Mouse (Mus musculus) forebrain, postnatal 0 days (tissue): Measurements from ENCODE around the gene Ssx2ip. TPM values are rescaled to one million over a fixed set of nuclear protein-coding genes. Genes with fewer than 3 reads are reported as not detected.

Source experiments
- ATAC-seq: fragments of 200-750 bp; cut with Nextera tagmentation; 2 replicates; pipeline ENCODE4 v1.8.0; 2017; ENCODE audit warnings: mild to moderate bottlenecking, moderate library complexity
- DNase-seq: peaks from one replicate; pipeline ENCODE4 v3.0.0-alpha.2; 2015
- H3K27ac ChIP-seq: fragments of 300-500 bp; sonication (generic); 2 replicates; pipeline ENCODE4 v1.5.1; 2014; ENCODE audit warnings: low read depth, mild to moderate bottlenecking, antibody characterized with exemption, low read length, moderate library complexity, mixed read lengths
- H3K27me3 ChIP-seq: fragments of 300-500 bp; sonication (generic); 2 replicates; pipeline ENCODE4 v1.6.1; 2014; ENCODE audit warnings: mild to moderate bottlenecking, low read length, mixed read lengths; ENCODE audit not compliant: insufficient read depth
- H3K36me3 ChIP-seq: fragments of 300-500 bp; sonication (generic); 2 replicates; pipeline ENCODE4 v1.6.1; 2014; ENCODE audit warnings: mild to moderate bottlenecking, moderate library complexity; ENCODE audit not compliant: insufficient read depth
- H3K4me1 ChIP-seq: fragments of 300-500 bp; sonication (generic); 2 replicates; pipeline ENCODE4 v1.6.1; 2014; ENCODE audit warnings: antibody characterized with exemption; ENCODE audit not compliant: insufficient read depth
- H3K4me2 ChIP-seq: fragments of 300-500 bp; sonication (generic); 2 replicates; pipeline ENCODE4 v1.6.1; 2014; ENCODE audit warnings: low read depth, mild to moderate bottlenecking, moderate library complexity
- H3K4me3 ChIP-seq: fragments of 300-500 bp; sonication (generic); 2 replicates; pipeline ENCODE4 v1.5.1; 2014; ENCODE audit warnings: low read depth, low read length, mixed read lengths
- H3K9ac ChIP-seq: fragments of 300-500 bp; sonication (generic); 2 replicates; pipeline ENCODE4 v1.6.1; 2014; ENCODE audit warnings: mild to moderate bottlenecking
- H3K9me3 ChIP-seq: fragments of 300-500 bp; sonication (generic); 2 replicates; pipeline ENCODE4 v1.6.1; 2016; ENCODE audit warnings: low read length
- CTCF ChIP-seq: sonication (generic); IDR thresholded peaks from 2 replicates; pipeline ENCODE4 v1.5.1; 2016; ENCODE audit warnings: antibody characterized with exemption, control low read depth, low read depth
- WGBS: fragments of 180-500 bp; shearing (Covaris S2); extraction: QIAGEN DNeasy Blood & Tissue Kit; methylation state at CpG from one replicate; pipeline ENCODE4 v1.1.7; 2014; 5-methylcytosine and 5-hydroxymethylcytosine counted together
- polyA plus RNA-seq: library from polyadenylated mRNA; unstranded; fragments of >200 nt; fragmentation: Nextera tagmentation; extraction: Ambion mirVana; gene quantifications from 2 replicates; pipeline ENCODE4 v1.2.1, GENCODE M21; 2015
- total RNA-seq: library from RNA; depleted of rRNA; stranded (reverse); fragments of >200 nt; gene quantifications from 2 replicates; pipeline ENCODE4 v1.2.3, GENCODE M21; 2014

Ssx2ip gene
- total and polyA plus RNA-seq, 2 experiments from 2014 or later = 26.6 to 43.2 TPM

DNA sequence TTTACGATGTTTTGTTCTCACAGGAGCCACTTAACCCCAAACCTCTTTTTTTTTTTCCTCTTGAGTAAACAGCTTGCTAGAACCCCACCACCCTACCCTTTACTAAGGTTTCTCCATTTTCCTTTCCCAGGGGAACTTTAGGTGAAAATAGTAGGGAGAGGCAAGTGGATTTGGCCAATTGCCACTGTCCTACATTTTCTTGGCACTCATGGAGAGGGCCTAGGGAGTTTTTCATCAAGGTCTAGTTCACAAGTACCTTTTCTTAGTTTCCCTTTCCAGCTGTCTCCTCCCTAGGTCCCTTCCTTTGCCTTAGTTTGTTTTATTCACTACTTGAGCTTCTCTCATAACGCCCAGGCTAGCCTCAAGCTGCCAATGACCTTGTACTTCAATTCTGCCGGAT lies 672 bp upstream of the Ssx2ip start:
- TF ChIP-seq CTCF = no peak
- 32% methylated on average over 3 of the region's 3 CpGs for WGBS
- DNase-seq = no peak

DNA sequence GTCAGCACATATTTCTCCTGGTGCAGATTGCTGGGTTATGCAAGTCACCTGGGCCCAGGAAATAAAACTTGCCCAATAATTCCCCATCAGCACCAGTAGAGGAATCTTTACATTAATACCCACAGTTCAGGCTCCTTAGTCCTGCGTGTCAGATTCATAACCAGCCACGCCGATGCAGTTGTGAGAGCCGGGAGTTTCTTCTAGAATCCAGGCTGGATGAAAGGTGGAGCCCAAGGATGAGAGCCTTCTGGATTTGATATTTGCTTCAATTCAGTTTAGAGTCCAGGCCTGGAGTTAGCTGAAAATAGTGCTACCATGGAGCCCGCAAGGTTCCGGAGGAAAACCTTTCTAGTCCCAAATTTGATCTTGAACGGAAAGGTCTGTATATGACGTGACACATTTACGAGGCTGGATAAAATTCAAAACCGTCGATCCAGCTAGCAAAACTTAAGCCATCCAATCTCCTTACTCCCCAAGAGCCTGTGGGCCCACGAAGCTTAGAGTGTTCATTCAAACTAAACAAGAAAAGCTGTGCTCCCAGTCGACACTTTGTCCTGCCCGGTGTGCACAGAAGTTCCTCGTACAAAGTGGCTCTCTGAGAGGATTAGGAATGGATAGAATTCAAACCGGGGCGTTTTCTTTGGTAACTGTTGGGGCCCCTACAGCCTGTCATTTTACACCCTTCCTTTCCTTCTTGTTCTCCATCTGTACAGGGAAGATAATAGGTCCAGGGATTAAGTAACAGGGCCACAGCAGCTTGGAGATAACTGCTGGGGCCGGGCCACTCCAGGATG lies 968 bp downstream of the Ssx2ip start:
- DNase-seq (peak; percentile 31), ATAC-seq (no peak)
- Histone ChIP-seq H3K9ac (peak overlapping the region; percentile 92), H3K4me1 (peaks cover 24% of the 10 kb centered on the region), H3K4me2 (peak overlapping the region; percentile 88), H3K27ac (peak overlapping the region; percentile 90), H3K4me3 (peak overlapping the region; percentile 89), H3K9me3 (no peaks in the 10 kb centered on the region), H3K36me3 (no peaks in the 10 kb centered on the region), H3K27me3 (no peaks in the 10 kb centered on the region)
- WGBS = 6% methylated on average over 18 of the region's 18 CpGs
- TF ChIP-seq CTCF = no peak

More for the DNA sequence above, 672 bp upstream of the Ssx2ip start:
- Histone ChIP-seq H3K4me3 (peak overlapping the region; percentile 89), H3K9ac (peak overlapping the region; percentile 92), H3K27ac (peak overlapping the region; percentile 90), H3K27me3 (no peaks in the 10 kb centered on the region), H3K36me3 (no peaks in the 10 kb centered on the region), H3K9me3 (no peaks in the 10 kb centered on the region), H3K4me2 (peak overlapping the region; percentile 88), H3K4me1 (peaks cover 24% of the 10 kb centered on the region)
- no peak for ATAC-seq

DNA sequence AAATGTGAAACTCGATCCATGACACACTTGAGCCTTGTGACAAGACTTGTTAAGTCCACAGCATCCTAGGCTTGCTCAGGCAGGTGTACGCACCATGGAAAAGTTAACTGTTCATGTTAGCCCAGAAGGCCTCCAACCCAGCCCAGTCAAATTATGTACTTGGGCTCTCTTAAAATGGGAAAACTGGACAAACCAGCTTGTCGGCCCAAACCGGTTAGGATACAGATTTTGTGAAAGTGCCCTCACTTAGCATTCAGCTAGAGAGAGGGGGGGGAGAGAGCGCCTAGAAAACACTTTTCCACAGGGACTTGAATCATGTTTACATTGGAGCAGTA lies 1.5 kb downstream of the Ssx2ip start:
- Histone ChIP-seq H3K36me3 (no peaks in the 10 kb centered on the region), H3K4me2 (peak overlapping the region; percentile 88), H3K27me3 (no peaks in the 10 kb centered on the region), H3K9me3 (no peaks in the 10 kb centered on the region), H3K4me3 (peak overlapping the region; percentile 89), H3K27ac (no peak overlapping the region), H3K4me1 (peaks cover 24% of the 10 kb centered on the region), H3K9ac (peak overlapping the region; percentile 92)
- ATAC-seq (no peak), DNase-seq (no peak)
- no peak for TF ChIP-seq CTCF
- WGBS = 20% methylated on average over 5 of the region's 5 CpGs

DNA sequence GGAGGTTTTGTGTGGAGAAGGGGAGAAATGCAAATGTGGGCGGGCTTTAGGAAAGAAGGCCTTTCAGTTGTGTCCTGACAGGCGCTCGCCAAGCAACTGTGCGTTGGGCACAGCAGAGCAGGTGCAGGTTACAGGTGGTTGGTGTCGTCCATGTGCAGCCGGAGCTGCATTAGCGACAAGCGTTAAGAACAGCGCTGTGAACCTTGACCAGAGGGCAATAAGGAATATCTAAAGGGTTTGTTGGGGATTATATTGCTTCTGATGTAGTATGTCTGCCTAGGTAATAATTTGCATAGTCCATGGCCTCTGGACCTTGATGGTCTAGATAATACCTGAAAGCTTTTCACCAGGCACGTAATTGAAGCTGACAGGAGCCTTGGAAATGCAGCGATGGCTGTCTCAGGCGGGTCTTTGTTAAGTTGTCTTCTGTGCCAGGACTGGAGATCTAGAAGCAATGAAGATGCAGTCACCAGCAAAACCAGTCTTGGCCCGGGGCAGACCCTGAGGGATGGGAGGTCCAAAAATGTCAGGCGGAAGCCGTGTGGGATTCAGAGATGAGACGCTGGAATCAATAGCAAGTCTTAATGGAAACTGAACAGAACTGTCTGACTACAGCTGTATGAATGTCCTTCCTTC lies 2.8 kb downstream of the Ssx2ip start:
- Histone ChIP-seq H3K4me1 (peaks cover 32% of the 10 kb centered on the region), H3K4me3 (no peak overlapping the region), H3K4me2 (peak overlapping the region; percentile 88), H3K27me3 (no peaks in the 10 kb centered on the region), H3K9me3 (no peaks in the 10 kb centered on the region), H3K9ac (no peak overlapping the region), H3K36me3 (no peaks in the 10 kb centered on the region), H3K27ac (no peak overlapping the region)
- no peak for ATAC-seq
- no peak for DNase-seq
- no peak for TF ChIP-seq CTCF
- 80% methylated on average over 16 of the region's 16 CpGs for WGBS

DNA sequence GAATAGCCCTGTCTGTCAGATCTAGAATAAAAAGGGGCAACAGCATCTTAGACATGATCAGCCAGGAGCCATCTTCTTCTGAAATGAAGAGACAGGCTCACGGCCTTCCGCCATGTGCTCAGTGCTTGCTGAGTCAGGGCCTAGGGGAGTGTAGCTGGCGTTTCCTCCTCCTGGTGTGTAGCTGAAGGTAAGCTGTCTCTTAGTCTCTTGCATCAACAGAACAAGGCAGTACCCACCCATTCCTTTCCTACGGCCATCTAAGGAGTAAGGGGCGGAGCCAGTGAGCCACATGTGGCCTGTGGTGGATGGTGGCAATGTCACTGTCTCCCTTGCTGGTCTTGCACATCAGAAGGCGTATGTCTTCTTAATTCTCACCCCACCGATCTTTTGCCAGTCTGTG lies 5.7 kb downstream of the Ssx2ip start:
- DNase-seq = no peak
- no peaks in the 10 kb centered on the region for H3K36me3 ChIP-seq
- H3K4me1 ChIP-seq = peaks cover 32% of the 10 kb centered on the region
- WGBS = 84% methylated on average over 7 of the region's 7 CpGs
- H3K9ac ChIP-seq = no peak overlapping the region
- H3K9me3 ChIP-seq = no peaks in the 10 kb centered on the region
- no peaks in the 10 kb centered on the region for H3K27me3 ChIP-seq
- no peak for ATAC-seq
- TF ChIP-seq CTCF = no peak
- no peak overlapping the region for H3K4me2 ChIP-seq
- H3K4me3 ChIP-seq = no peak overlapping the region
- no peak overlapping the region for H3K27ac ChIP-seq

DNA sequence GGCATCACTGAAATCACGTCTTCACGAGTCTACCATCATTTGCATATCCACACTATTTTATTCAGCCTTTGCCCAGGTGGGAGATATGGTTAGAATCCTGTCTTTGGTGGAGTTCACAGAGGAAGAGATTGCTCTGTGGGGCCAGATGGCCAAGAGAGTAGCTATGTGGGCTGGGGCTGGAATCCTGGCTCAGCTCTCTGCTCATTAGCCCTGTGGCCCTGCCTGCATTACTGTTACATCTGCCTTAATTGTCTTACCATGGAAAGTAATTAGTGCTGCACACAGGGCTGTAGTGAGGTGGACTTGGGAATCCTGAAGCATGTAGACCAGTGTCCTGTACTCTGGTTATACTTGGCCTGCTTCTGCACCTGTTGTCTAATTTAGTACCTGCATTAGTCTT lies 7.6 kb downstream of the Ssx2ip start:
- TF ChIP-seq CTCF = no peak
- WGBS = 69% methylated on average over 2 of the region's 2 CpGs
- H3K4me3 ChIP-seq = no peak overlapping the region
- H3K4me1 ChIP-seq = peaks cover 17% of the 10 kb centered on the region
- no peaks in the 10 kb centered on the region for H3K9me3 ChIP-seq
- H3K27ac ChIP-seq = no peak overlapping the region
- no peaks in the 10 kb centered on the region for H3K27me3 ChIP-seq
- no peak overlapping the region for H3K4me2 ChIP-seq
- H3K9ac ChIP-seq = no peak overlapping the region
- H3K36me3 ChIP-seq = no peaks in the 10 kb centered on the region
- DNase-seq (no peak), ATAC-seq (no peak)

DNA sequence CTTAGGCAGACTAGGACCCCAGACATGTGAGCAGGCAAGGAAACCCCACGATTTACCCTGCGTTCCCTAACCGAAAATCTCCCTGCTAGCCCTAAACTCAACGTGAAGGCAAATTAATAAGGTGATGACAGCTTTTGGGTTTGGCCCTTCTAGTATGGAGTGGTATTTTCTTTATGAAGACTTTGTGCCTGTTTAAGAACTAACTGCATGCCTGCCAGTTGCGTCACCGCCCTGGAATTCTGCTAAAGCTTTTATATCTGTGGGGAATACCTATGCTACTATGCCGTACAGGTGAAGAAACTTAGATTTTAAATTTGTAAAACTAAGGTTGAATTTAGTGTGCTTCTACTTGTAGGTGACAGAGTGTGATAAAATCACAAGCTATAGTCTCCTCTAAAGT lies 8.0 kb downstream of the Ssx2ip start:
- no peak for DNase-seq
- no peak overlapping the region for H3K4me2 ChIP-seq
- no peaks in the 10 kb centered on the region for H3K27me3 ChIP-seq
- no peak for TF ChIP-seq CTCF
- 86% methylated on average over 7 of the region's 7 CpGs for WGBS
- no peak overlapping the region for H3K4me3 ChIP-seq
- no peak overlapping the region for H3K27ac ChIP-seq
- ATAC-seq = no peak; the same call in 1 of the 2 replicates
- no peaks in the 10 kb centered on the region for H3K9me3 ChIP-seq
- H3K9ac ChIP-seq = no peak overlapping the region
- H3K4me1 ChIP-seq = peaks cover 13% of the 10 kb centered on the region; the same call in 1 of the 2 replicates
- H3K36me3 ChIP-seq = peaks cover 3% of the 10 kb centered on the region; the same call in 1 of the 2 replicates
